Mouse (Mus musculus): ENCODE data around the gene Tmub2.

GRCm38 (mm10) chr11:102295598-102296471, 11.1 kb downstream of the Tmub2 start:
- TF ChIP-seq POLR2A (IDR thresholded peaks at IDR 0.05; ENCODE audit: insufficient read depth, low read depth, low read length) = no peak
- no peak for TF ChIP-seq CTCF (IDR thresholded peaks at IDR 0.05; ENCODE audit: insufficient read depth, low read depth, low read length)

Data from olfactory bulb, adult 2 months (tissue).